Mouse (Mus musculus): ENCODE measurements around the gene Magi2. TPM values are rescaled to one million over a fixed set of nuclear protein-coding genes. Genes with fewer than 3 reads are reported as not detected.
"Not testable (repeated sequence)": the region's sequence is repeated elsewhere in the genome, so short reads cannot be mapped to it uniquely, and the experiment has no call there.

The Magi2 gene
- polyA plus RNA-seq, 1 experiment from 2014 or later: 9.3 TPM

DNA sequence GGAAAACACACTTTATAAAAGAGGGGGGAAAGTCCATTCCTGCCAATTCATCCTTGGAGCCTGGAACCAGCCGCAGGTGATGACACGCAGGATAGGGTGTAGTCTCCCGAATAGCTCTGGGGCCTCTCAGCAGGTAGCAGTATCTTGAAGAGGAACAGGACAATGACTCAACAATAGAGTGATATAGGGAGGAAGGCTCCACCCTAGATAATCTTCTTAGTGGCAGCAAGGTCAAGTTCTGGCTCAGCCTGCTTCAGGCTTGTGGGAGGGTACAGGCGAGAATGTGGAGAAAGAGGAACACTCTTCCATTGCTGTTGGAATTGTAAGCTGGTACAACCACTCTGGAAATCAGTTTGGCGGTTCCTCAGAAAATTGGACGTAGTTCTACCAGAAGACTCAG is 1484.0 kb downstream of the Magi2 start:
- not testable (repeated sequence) for ATAC-seq (ENCODE audit: low FRiP score, low TSS enrichment); H3K9me3 ChIP-seq (ENCODE audit: control insufficient read depth, low read length); H3K4me1 ChIP-seq (ENCODE audit: control insufficient read depth, insufficient read depth, low read length); H3K27me3 ChIP-seq (ENCODE audit: control insufficient read depth, insufficient read depth, low read length); H3K36me3 ChIP-seq (ENCODE audit: control insufficient read depth, insufficient read depth, low read length); H3K4me2 ChIP-seq (replicated peaks; ENCODE audit: low read depth, low read length); H3K9ac ChIP-seq (ENCODE audit: low read depth, low read length); H3K27ac ChIP-seq (ENCODE audit: low read depth, low read length); H3K4me3 ChIP-seq (ENCODE audit: low read length)
- 90% methylated on average over 6 of the region's 6 CpGs for WGBS

DNA sequence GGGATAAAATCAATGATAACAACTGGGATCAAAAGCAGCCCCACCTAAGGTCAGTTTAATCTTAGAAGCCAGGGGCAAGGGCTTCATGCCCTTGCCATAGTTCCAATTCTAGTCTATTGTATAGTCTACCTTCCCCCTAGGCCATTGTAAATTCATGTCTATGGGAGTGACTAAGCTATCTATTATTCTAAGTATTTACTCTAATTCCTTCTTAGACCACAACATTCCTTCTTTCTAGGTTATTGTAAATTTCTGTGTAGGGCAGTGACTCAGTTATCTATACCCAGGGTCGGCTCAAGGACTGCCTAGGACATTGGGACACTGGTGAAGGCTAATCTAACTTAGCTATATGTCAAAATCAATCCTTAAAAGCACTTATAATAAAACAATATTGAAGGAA is 1487.8 kb downstream of the Magi2 start:
- H3K36me3 ChIP-seq (ENCODE audit: control insufficient read depth, insufficient read depth, low read length); ATAC-seq (ENCODE audit: low FRiP score, low TSS enrichment); H3K4me2 ChIP-seq (replicated peaks; ENCODE audit: low read depth, low read length); H3K4me1 ChIP-seq (ENCODE audit: control insufficient read depth, insufficient read depth, low read length); H3K9ac ChIP-seq (ENCODE audit: low read depth, low read length); H3K4me3 ChIP-seq (ENCODE audit: low read length); H3K27ac ChIP-seq (ENCODE audit: low read depth, low read length); H3K27me3 ChIP-seq (ENCODE audit: control insufficient read depth, insufficient read depth, low read length); H3K9me3 ChIP-seq (ENCODE audit: control insufficient read depth, low read length): not testable (repeated sequence)
- WGBS: 84% methylated on average over 1 of the region's 1 CpGs

DNA sequence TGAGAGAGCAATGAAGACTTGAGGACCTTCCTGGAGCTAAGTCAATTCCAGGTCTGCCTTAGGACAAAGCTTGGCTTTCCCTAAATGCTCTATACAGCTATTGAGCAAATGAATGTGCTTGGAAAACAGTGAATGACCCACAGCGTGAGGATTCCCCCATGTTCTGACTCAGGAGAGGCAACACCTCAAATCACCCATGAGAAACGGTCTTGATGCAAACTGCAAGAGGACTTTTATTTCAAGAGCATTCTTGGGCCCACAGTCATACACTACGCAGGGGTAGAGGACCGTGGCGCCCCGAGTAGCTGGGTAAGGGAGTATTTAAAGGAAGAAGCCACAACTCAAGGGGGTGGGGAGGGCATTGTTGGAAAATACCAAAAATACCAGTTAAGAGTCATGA is 1489.1 kb downstream of the Magi2 start:
- 90% methylated on average over 6 of the region's 6 CpGs for WGBS
- not testable (repeated sequence) for H3K4me3 ChIP-seq (ENCODE audit: low read length); H3K36me3 ChIP-seq (ENCODE audit: control insufficient read depth, insufficient read depth, low read length); H3K9ac ChIP-seq (ENCODE audit: low read depth, low read length); H3K4me2 ChIP-seq (replicated peaks; ENCODE audit: low read depth, low read length); H3K27ac ChIP-seq (ENCODE audit: low read depth, low read length); H3K9me3 ChIP-seq (ENCODE audit: control insufficient read depth, low read length); H3K4me1 ChIP-seq (ENCODE audit: control insufficient read depth, insufficient read depth, low read length); H3K27me3 ChIP-seq (ENCODE audit: control insufficient read depth, insufficient read depth, low read length); ATAC-seq (ENCODE audit: low FRiP score, low TSS enrichment)

DNA sequence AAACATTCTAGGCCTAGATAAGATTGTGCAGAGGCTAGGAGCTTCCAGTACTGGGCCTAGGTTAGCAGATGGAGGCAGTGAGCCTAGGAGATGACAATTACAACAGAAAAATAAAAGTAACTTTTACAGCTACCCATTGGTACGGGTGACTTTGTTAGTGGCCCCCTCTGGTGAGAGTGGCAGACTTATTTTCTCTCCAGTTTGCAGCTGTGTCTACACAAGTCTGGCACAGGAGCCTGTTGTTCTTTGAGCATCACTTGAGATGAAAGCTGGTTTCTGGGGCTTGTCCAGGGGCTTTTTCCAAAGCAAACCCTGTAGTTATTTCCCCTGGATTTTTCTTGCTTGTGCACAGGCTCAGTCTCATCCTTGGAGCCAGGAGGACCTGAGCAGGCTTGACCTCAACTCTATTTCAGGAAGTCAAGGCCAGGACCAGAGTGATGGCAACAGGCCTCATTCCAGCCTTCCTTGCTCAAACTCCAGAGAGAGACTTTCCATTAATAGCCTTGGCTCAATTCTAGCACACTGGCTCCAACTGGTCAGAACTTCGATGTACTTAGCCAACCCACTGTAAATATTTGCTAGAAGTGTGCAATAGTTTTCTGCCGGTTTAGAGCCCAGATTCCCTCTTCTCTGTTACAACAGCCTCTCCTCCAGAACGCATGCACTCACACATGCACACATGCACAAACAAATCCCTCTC is 1493.5 kb downstream of the Magi2 start:
- ATAC-seq (ENCODE audit: low FRiP score, low TSS enrichment): no peak
- Histone ChIP-seq H3K9ac (ENCODE audit: low read depth, low read length) (no peak overlapping the region), H3K4me2 (replicated peaks; ENCODE audit: low read depth, low read length) (no peak overlapping the region), H3K27ac (ENCODE audit: low read depth, low read length) (no peak overlapping the region), H3K9me3 (ENCODE audit: control insufficient read depth, low read length) (no peaks in the 10 kb centered on the region), H3K4me1 (ENCODE audit: control insufficient read depth, insufficient read depth, low read length) (no peaks in the 10 kb centered on the region), H3K27me3 (ENCODE audit: control insufficient read depth, insufficient read depth, low read length) (no peaks in the 10 kb centered on the region), H3K4me3 (ENCODE audit: low read length) (no peak overlapping the region), H3K36me3 (ENCODE audit: control insufficient read depth, insufficient read depth, low read length) (no peaks in the 10 kb centered on the region)
- WGBS: 84% methylated on average over 4 of the region's 4 CpGs

DNA sequence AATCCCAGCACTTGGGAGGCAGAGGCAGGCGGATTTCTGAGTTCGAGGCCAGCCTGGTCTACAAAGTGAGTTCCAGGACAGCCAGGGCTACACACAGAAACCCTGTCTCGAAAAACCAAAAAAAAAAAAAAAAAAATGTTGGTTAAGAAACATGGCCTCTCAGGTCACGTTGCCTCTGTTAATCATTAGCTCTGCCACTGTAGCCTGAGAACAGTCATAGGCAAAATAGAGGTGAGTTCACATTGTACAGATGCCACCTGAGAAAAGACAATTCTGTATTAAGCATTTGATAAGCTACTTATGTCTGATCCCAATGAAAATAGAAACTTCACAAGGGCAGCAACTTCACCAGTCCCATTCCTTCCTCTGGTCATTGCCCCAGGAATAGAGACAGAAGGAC is 1496.4 kb downstream of the Magi2 start:
- ATAC-seq (ENCODE audit: low FRiP score, low TSS enrichment): not testable (repeated sequence)

DNA sequence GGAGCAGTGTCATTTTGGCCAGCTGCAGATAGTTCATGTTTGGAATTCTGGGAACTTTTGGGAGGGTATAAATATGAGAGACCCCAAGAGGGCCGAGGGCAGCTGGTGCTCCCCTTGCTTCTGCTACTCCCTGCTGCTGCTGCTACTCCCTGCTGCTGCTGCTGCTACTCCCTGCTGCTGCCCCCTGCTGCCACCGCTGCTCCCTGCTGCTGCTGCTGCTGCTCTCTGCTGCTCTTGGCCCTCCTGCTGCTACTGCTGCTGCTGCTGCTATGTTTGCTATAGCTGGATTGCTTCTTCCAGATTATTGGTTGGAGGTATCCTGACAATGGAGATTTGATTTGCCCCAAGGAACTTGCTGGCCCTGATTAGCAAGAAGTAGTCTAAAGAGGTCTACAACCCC is 1512.0 kb downstream of the Magi2 start:
- ATAC-seq (ENCODE audit: low FRiP score, low TSS enrichment): no peak
- Histone ChIP-seq H3K9ac (ENCODE audit: low read depth, low read length) (no peak overlapping the region), H3K27me3 (ENCODE audit: control insufficient read depth, insufficient read depth, low read length) (no peaks in the 10 kb centered on the region), H3K36me3 (ENCODE audit: control insufficient read depth, insufficient read depth, low read length) (no peaks in the 10 kb centered on the region), H3K27ac (ENCODE audit: low read depth, low read length) (no peak overlapping the region), H3K9me3 (ENCODE audit: control insufficient read depth, low read length) (no peaks in the 10 kb centered on the region), H3K4me3 (ENCODE audit: low read length) (no peak overlapping the region), H3K4me2 (replicated peaks; ENCODE audit: low read depth, low read length) (no peak overlapping the region), H3K4me1 (ENCODE audit: control insufficient read depth, insufficient read depth, low read length) (no peaks in the 10 kb centered on the region)
- WGBS: 60% methylated on average over 2 of the region's 2 CpGs

More for the DNA sequence above, 1496.4 kb downstream of the Magi2 start:
- H3K9ac ChIP-seq (ENCODE audit: low read depth, low read length); H3K27ac ChIP-seq (ENCODE audit: low read depth, low read length); H3K27me3 ChIP-seq (ENCODE audit: control insufficient read depth, insufficient read depth, low read length); H3K36me3 ChIP-seq (ENCODE audit: control insufficient read depth, insufficient read depth, low read length); H3K4me2 ChIP-seq (replicated peaks; ENCODE audit: low read depth, low read length); H3K4me1 ChIP-seq (ENCODE audit: control insufficient read depth, insufficient read depth, low read length); H3K4me3 ChIP-seq (ENCODE audit: low read length); H3K9me3 ChIP-seq (ENCODE audit: control insufficient read depth, low read length): not testable (repeated sequence)
- 79% methylated on average over 4 of the region's 4 CpGs for WGBS

DNA sequence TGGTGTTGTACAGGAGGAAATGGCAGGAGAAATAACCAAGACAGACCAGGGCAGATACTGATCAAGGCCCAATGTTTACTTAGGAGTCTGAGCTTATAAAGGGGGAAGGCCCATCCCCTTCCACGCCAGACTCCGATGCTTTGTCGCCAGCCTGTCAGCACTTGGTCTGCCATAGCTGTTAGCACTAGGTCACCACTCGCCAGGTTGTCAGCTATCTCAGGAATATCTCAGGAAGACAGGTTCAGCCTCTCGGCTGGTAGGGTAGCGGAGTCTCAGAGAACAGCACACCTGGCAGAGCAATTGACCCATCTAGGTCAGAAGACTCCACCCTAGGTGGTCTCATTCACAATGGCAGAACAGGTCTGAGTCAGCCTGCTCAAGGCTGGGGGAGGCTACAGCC is 1514.4 kb downstream of the Magi2 start:
- Histone ChIP-seq H3K4me2 (replicated peaks; ENCODE audit: low read depth, low read length) (no peak overlapping the region), H3K4me1 (ENCODE audit: control insufficient read depth, insufficient read depth, low read length) (no peaks in the 10 kb centered on the region), H3K4me3 (ENCODE audit: low read length) (no peak overlapping the region), H3K27me3 (ENCODE audit: control insufficient read depth, insufficient read depth, low read length) (no peaks in the 10 kb centered on the region), H3K27ac (ENCODE audit: low read depth, low read length) (no peak overlapping the region), H3K9ac (ENCODE audit: low read depth, low read length) (no peak overlapping the region), H3K9me3 (ENCODE audit: control insufficient read depth, low read length) (no peaks in the 10 kb centered on the region), H3K36me3 (ENCODE audit: control insufficient read depth, insufficient read depth, low read length) (no peaks in the 10 kb centered on the region)
- ATAC-seq (ENCODE audit: low FRiP score, low TSS enrichment): no peak
- WGBS: 53% methylated on average over 6 of the region's 6 CpGs

DNA sequence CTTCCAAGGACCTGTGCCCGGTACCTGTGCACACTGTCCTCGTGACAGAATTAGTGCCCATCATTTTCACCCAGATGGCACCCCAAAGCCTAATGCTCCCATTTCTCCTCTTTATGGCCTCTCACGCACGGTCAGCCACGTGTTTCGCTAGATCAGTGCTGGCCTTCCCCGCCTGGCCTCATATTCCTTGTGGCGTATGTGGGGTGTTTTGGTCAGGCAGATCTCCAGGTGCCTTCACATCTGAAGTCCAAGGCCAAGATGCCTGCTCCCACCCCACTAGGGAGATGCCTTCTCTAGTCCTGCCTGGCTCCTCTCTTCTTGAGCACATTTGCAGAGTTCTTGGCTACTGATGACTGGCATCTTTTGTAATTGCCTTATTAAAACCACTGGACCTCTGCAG is 1515.1 kb downstream of the Magi2 start:
- 54% methylated on average over 8 of the region's 8 CpGs for WGBS
- peak; percentile 34; the same call in 1 of the 2 replicates for ATAC-seq (ENCODE audit: low FRiP score, low TSS enrichment)
- H3K4me2 ChIP-seq (replicated peaks; ENCODE audit: low read depth, low read length): no peak overlapping the region
- H3K27me3 ChIP-seq (ENCODE audit: control insufficient read depth, insufficient read depth, low read length): no peaks in the 10 kb centered on the region
- H3K27ac ChIP-seq (ENCODE audit: low read depth, low read length): no peak overlapping the region
- H3K4me1 ChIP-seq (ENCODE audit: control insufficient read depth, insufficient read depth, low read length): no peaks in the 10 kb centered on the region
- H3K9me3 ChIP-seq (ENCODE audit: control insufficient read depth, low read length): no peaks in the 10 kb centered on the region
- H3K9ac ChIP-seq (ENCODE audit: low read depth, low read length): no peak overlapping the region
- no peak overlapping the region for H3K4me3 ChIP-seq (ENCODE audit: low read length)
- H3K36me3 ChIP-seq (ENCODE audit: control insufficient read depth, insufficient read depth, low read length): no peaks in the 10 kb centered on the region

DNA sequence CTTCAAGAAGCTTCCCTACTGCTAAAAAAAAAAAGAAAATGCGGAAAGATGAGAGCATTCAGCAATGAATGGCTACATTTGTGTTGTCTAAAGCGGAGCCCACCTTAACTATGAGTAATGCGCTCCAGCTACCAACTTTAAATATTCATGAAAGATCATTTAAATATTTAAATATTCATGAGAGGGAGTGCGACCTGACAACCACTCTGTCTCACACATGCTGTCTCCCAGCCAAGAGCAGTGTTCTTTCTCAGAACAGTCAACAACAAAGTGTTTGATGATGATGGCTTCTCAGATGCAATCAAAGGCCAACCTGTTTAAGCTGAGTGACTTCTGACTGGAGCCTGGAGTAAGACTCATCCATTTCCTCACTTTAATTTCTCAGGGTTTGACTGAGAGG is 1521.3 kb downstream of the Magi2 start:
- Histone ChIP-seq H3K4me1 (ENCODE audit: control insufficient read depth, insufficient read depth, low read length) (no peaks in the 10 kb centered on the region), H3K9ac (ENCODE audit: low read depth, low read length) (no peak overlapping the region), H3K4me3 (ENCODE audit: low read length) (no peak overlapping the region), H3K36me3 (ENCODE audit: control insufficient read depth, insufficient read depth, low read length) (no peaks in the 10 kb centered on the region), H3K27ac (ENCODE audit: low read depth, low read length) (no peak overlapping the region), H3K9me3 (ENCODE audit: control insufficient read depth, low read length) (no peaks in the 10 kb centered on the region), H3K4me2 (replicated peaks; ENCODE audit: low read depth, low read length) (no peak overlapping the region), H3K27me3 (ENCODE audit: control insufficient read depth, insufficient read depth, low read length) (no peaks in the 10 kb centered on the region)
- WGBS: 90% methylated on average over 4 of the region's 4 CpGs
- ATAC-seq (ENCODE audit: low FRiP score, low TSS enrichment): no peak
